Mouse (Mus musculus) CH12.LX (cell line): ENCODE results near the gene Gls2.

Source experiments
- EP300 ChIP-seq: IDR thresholded peaks from 2 replicates; pipeline ENCODE4 v1.6.1; 2011; ENCODE audit warnings: low read length, improper control_type of control experiment
- ETS1 ChIP-seq: conservative IDR thresholded peaks from 2 replicates; pipeline ENCODE4 v1.6.1; 2012; ENCODE audit warnings: low read depth, mild to moderate bottlenecking, inconsistent platforms, low read length, improper control_type of control experiment, moderate library complexity
- JUND ChIP-seq: conservative IDR thresholded peaks from 2 replicates; pipeline ENCODE4 v1.6.1; 2011; ENCODE audit warnings: low read depth, low read length, improper control_type of control experiment
- MXI1 ChIP-seq: IDR thresholded peaks from 2 replicates; pipeline ENCODE4 v1.6.1; 2011; ENCODE audit warnings: mild to moderate bottlenecking, low read depth, low read length, improper control_type of control experiment
- POLR2A ChIP-seq: IDR thresholded peaks from 2 replicates; pipeline ENCODE4 v1.6.1; 2011; ENCODE audit warnings: low read depth, mild to moderate bottlenecking, improper control_type of control experiment, low read length
- RCOR1 ChIP-seq: conservative IDR thresholded peaks from 2 replicates; pipeline ENCODE4 v1.6.1; 2012; ENCODE audit warnings: low read depth, mild to moderate bottlenecking, inconsistent platforms, low read length, improper control_type of control experiment
- TCF12 ChIP-seq: IDR thresholded peaks from 2 replicates; pipeline ENCODE4 v1.6.1; 2014; ENCODE audit warnings: low read depth, mild to moderate bottlenecking, inconsistent platforms, low read length, improper control_type of control experiment

DNA sequence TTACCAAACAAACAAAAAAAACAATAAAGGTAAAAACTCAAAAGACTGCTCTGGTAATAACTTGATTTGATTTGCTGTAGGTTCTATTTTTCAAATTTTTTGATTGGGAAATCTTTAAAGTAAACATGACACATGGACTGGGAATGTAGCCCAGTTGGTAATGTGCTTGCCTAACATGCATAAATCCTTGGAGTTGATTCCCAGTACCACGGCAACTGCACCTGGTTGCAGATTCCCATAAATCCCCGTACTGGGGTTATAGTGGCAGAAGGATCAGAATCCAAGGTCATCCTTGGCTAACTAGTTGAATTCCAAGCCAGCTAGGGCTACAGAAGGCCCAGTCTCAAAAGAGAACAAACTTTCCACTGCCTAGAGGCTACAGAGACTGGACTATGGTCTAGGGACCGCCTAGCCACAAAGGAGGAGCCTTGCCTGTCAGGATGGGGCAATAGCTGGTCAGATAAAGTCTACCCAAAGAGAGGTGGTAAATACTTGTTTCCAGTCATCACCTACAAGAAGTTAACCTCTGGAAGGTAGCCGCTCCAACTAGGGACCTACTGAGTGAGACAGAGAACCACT, 59.5 kb downstream of the Gls2 start, which contains the start of gene Apon:
- no peak for TF ChIP-seq ETS1
- TF ChIP-seq POLR2A, result no peak
- no peak for TF ChIP-seq MXI1
- no peak for TF ChIP-seq TCF12
- no peak for TF ChIP-seq RCOR1
- no peak for TF ChIP-seq JUND
- no peak for TF ChIP-seq EP300
